Mouse (Mus musculus) left cerebral cortex, adult 2 months (tissue): ENCODE results near the gene Tars. TPM values are rescaled to one million over a fixed set of nuclear protein-coding genes. Genes with fewer than 3 reads are reported as not detected.

ENCODE experiments used
- DNase-seq, 2 experiments: peaks; one replicate each; pipeline ENCODE4 v3.0.0; 2021 to 2022; ENCODE audit warnings: low spot score in 2 of 2, mixed read lengths in 1 of 2; ENCODE audit errors: extremely low spot score in 1 of 2
- H3K27ac ChIP-seq: fragments of 200-600 bp; 2 replicates; pipeline ENCODE4 v1.8.1; 2022
- H3K4me3 ChIP-seq: fragments of 200-600 bp; 2 replicates; pipeline ENCODE4 v1.8.1; 2022
- CTCF ChIP-seq: fragments of 200-600 bp; IDR thresholded peaks from 2 replicates; pipeline ENCODE4 v1.8.1; 2022; ENCODE audit warnings: antibody characterized with exemption, mild to moderate bottlenecking, moderate library complexity
- intact Hi-C: fragments of 180-260 bp; cut with DNase I; formaldehyde crosslinking; loops from one replicate; pipeline ENCODE4 v1.15.1; 2025
- total RNA-seq, 2 experiments: library from RNA; stranded (reverse); gene quantifications; 2 replicates each; pipeline ENCODE4 v1.2.3; 2021

The Tars gene
- total RNA-seq, 2 experiments from 2014 or later, result 31.9 to 39.7 TPM

DNA sequence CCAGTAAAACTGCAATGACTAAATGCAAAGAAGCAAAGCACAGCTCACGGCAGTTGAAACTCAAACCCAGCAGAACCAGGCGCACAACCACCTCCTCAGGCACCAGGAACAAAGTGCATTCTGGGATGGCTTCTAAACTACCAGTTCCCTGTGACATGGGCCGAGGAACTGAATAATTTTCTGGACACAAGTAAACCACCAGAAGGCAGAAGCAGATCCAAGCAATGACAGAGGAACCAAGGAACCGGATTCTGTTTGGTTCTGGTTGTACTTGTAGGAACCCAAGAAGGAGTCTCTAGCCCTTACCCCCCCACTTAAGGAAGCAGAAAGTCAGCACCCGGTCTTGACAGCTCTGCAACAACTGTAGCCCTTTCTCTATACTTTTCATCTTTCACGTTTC lies 3.0 kb downstream of the Tars start:
- TF ChIP-seq CTCF, result peak; percentile 24
- intact Hi-C loops, result loop anchor here (5.0 kb wide), 1 partner anchor 359 kb away; the partner anchor contains the start of gene Rxfp3

DNA sequence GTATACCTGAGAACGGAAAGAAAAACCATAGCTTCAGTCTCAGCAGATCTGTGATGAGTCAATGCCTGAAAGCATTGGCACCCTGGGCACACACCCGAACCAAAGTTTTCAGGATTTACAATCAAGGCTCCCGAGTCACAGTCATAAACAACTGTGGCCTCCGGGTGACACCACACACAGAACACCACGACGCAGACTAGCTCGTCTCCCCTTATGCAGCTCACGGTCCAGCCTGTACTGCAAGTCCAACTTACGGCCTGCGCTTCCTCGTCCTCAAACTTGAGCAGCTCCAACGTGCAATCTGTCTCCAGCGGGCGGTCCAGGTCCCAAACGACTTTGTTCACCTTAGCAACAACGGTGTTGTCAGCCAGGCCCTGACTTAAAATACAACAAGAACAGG lies 6.6 kb downstream of the Tars start:
- DNase-seq, result no peak
- intact Hi-C loops, result no loop called here

More for the DNA sequence above, 3.0 kb downstream of the Tars start:
- H3K27ac ChIP-seq, result no peak overlapping the region
- H3K4me3 ChIP-seq, result no peak overlapping the region
- no peak for DNase-seq

DNA sequence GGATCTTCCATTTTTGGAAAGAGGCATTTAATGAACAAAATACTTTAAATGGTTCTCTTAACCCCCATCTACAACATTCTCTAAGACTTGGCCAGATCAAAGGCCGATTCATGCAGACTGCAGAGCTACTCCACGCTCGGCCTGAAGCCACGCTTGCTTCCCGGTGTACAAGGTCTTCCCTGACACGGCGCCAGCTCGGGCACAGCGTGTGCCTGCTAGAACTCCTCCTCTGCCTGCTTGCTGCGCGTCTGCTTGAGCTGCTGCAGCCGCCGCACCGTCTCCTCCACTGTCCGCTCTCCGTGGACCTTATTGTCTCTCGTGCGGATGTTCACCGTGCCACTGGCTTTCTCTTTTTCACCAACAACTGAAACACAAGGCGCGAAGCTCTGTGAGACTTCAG lies 15.7 kb downstream of the Tars start:
- no peak overlapping the region for H3K4me3 ChIP-seq
- no peak for TF ChIP-seq CTCF
- DNase-seq, result no peak
- no peak overlapping the region for H3K27ac ChIP-seq
- intact Hi-C loops, result loop anchor here (10.0 kb wide), 1 partner anchor 889 kb away; no protein-coding TSS in a partner anchor

More for the DNA sequence above, 6.6 kb downstream of the Tars start:
- no peak for TF ChIP-seq CTCF
- Histone ChIP-seq H3K4me3 (no peak overlapping the region), H3K27ac (no peak overlapping the region)

- DNase-seq, result no peak
- Histone ChIP-seq H3K4me3 (no peak overlapping the region), H3K27ac (no peak overlapping the region)
- intact Hi-C loops, result loop anchor here (1.0 to 10.0 kb wide), 2 partner anchors 374 to 888 kb away; no protein-coding TSS in a partner anchor
- no peak for TF ChIP-seq CTCF
Measured at GRCm38 (mm10) chr15:11382585-11382984, 16.9 kb downstream of the Tars start.

- Histone ChIP-seq H3K27ac (no peak overlapping the region), H3K4me3 (no peak overlapping the region)
- no peak for DNase-seq
- intact Hi-C loops, result loop anchor here (1.0 to 10.0 kb wide), 3 partner anchors 342 to 886 kb away; no protein-coding TSS in a partner anchor
- TF ChIP-seq CTCF, result no peak
Measured at GRCm38 (mm10) chr15:11380616-11381015, 18.8 kb downstream of the Tars start.

DNA sequence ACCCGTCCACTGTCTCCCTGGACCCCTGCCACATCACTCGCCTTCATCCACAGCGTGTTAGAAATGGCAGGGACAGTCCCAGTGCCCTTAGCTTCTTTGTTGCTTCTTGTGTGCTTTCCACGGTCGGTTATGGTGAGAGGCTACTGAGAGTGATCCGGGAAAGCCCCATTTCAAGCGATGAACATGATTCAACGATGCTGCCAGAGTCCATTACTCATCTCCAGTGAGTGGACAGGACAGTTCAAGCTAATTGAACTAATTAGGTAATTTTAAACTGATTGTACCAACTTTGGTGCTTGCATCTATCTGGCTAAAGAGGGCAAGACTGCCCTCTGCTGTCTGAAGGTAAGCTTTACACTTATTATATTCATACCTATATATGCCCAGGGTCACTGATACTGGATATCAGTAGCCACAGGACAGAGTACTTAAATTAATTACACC lies 19.4 kb downstream of the Tars start:
- Histone ChIP-seq H3K4me3 (no peak overlapping the region), H3K27ac (no peak overlapping the region)
- TF ChIP-seq CTCF, result peak; percentile 82
- no peak for DNase-seq
- intact Hi-C loops, result loop anchor here (1.0 to 10.0 kb wide), 3 partner anchors 342 to 885 kb away; no protein-coding TSS in a partner anchor

- Histone ChIP-seq H3K27ac (no peak overlapping the region), H3K4me3 (no peak overlapping the region)
- no peak for TF ChIP-seq CTCF
- intact Hi-C loops, result loop anchor here (1.0 to 10.0 kb wide), 4 partner anchors 57 to 885 kb away; no protein-coding TSS in a partner anchor
- DNase-seq, result no peak
Measured at GRCm38 (mm10) chr15:11379431-11380086, 19.9 kb downstream of the Tars start.

GRCm38 (mm10) chr15:11370477-11371085 lies 28.9 kb downstream of the Tars start:
- no peak overlapping the region for H3K27ac ChIP-seq
- no peak overlapping the region for H3K4me3 ChIP-seq
- intact Hi-C loops, result no loop called here
- no peak for TF ChIP-seq CTCF
- no peak for DNase-seq

DNA sequence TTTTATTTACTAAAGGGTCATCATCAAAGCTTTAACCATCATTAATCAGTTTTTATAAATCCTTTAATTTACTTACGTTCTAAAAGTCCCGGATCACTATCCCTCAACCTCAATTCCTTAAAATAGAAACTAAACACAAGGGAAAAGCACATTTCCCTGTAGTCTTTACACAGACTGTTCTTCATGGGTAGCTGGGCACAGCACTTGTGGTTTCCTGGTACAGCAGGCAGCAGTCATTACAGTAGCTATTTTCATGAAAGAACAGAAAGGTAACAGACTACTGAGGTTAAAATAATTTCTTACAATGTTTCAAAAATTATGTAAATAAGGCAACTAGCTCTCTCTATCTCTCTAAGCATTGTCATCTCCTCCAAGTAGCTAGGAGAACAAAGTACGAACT lies 29.9 kb downstream of the Tars start:
- H3K27ac ChIP-seq, result no peak overlapping the region
- intact Hi-C loops, result no loop called here
- no peak overlapping the region for H3K4me3 ChIP-seq
- no peak for DNase-seq
- no peak for TF ChIP-seq CTCF

- TF ChIP-seq CTCF, result no peak
- Histone ChIP-seq H3K4me3 (no peak overlapping the region), H3K27ac (no peak overlapping the region)
- intact Hi-C loops, result no loop called here
- peak; percentile 42 to 60 for DNase-seq
Measured at GRCm38 (mm10) chr15:11364795-11365194, 34.7 kb downstream of the Tars start.

GRCm38 (mm10) chr15:11364112-11364511 lies 35.4 kb downstream of the Tars start:
- Histone ChIP-seq H3K27ac (no peak overlapping the region), H3K4me3 (no peak overlapping the region)
- intact Hi-C loops, result no loop called here
- TF ChIP-seq CTCF, result no peak
- no peak for DNase-seq

DNA sequence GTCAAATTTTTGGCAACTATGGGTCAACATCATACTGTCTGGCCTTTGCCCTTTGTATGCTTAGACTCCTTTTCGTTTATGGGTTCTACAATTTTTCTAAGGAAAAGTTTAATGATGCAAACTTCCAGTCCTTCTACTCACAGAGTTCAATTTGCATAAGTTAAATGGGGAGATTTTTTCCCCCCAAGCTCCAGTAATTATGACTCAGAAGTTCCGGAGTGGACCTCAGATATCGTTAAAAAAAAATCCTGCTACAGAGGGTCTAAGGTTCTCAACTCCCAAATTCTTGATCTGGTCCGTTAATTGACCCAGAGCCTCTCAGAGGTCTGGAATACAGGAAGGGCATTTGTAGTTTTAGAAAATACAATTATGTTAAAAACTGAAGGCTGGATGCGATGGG lies 37.6 kb downstream of the Tars start:
- H3K27ac ChIP-seq, result no peak overlapping the region
- H3K4me3 ChIP-seq, result no peak overlapping the region
- no peak for DNase-seq
- intact Hi-C loops, result no loop called here
- no peak for TF ChIP-seq CTCF
